Mouse (Mus musculus): ENCODE measurements around the gene Pik3cb. TPM values are rescaled to one million over a fixed set of nuclear protein-coding genes. Genes with fewer than 3 reads are reported as not detected.
A peak's percentile ranks its signal among the peaks of the same experiment; 100 is the strongest.

Gene Pik3cb
- total and polyA plus RNA-seq, 2 experiments from 2014 or later, result 3.8 to 5.8 TPM

- 87% methylated on average over 4 of the region's 4 CpGs for WGBS
- Histone ChIP-seq H3K9me3 (ENCODE audit: low read length) (no peaks in the 10 kb centered on the region), H3K9ac (replicated peaks; ENCODE audit: low read length, poor library complexity, severe bottlenecking) (no peak overlapping the region), H3K27ac (ENCODE audit: low read depth, low read length) (no peak overlapping the region), H3K4me1 (ENCODE audit: insufficient read depth, low read length) (no peaks in the 10 kb centered on the region), H3K27me3 (ENCODE audit: insufficient read depth, low read length) (no peaks in the 10 kb centered on the region), H3K36me3 (ENCODE audit: insufficient read depth, low read length) (no peaks in the 10 kb centered on the region), H3K4me3 (ENCODE audit: low read depth, low read length) (no peak overlapping the region), H3K4me2 (ENCODE audit: low read depth, low read length, poor library complexity, severe bottlenecking) (no peak overlapping the region)
- no peak for TF ChIP-seq CTCF (IDR thresholded peaks at IDR 0.05)
- DNase-seq (ENCODE audit: low spot score) (no peak), ATAC-seq (ENCODE audit: low FRiP score) (no peak)
Observed at GRCm38 (mm10) chr9:99131119-99131518, 9.3 kb downstream of the Pik3cb start.

GRCm38 (mm10) chr9:99127578-99127977 is 12.8 kb downstream of the Pik3cb start:
- no peaks in the 10 kb centered on the region for H3K36me3 ChIP-seq (ENCODE audit: insufficient read depth, low read length)
- H3K9ac ChIP-seq (replicated peaks; ENCODE audit: low read length, poor library complexity, severe bottlenecking), result no peak overlapping the region
- no peak for ATAC-seq (ENCODE audit: low FRiP score)
- H3K4me3 ChIP-seq (ENCODE audit: low read depth, low read length), result no peak overlapping the region
- no peaks in the 10 kb centered on the region for H3K4me1 ChIP-seq (ENCODE audit: insufficient read depth, low read length)
- no peak for DNase-seq (ENCODE audit: low spot score)
- 75% methylated on average over 7 of the region's 7 CpGs for WGBS
- H3K4me2 ChIP-seq (ENCODE audit: low read depth, low read length, poor library complexity, severe bottlenecking), result no peak overlapping the region
- no peaks in the 10 kb centered on the region for H3K27me3 ChIP-seq (ENCODE audit: insufficient read depth, low read length)
- no peak for TF ChIP-seq CTCF (IDR thresholded peaks at IDR 0.05)
- H3K27ac ChIP-seq (ENCODE audit: low read depth, low read length), result no peak overlapping the region
- H3K9me3 ChIP-seq (ENCODE audit: low read length), result no peaks in the 10 kb centered on the region

GRCm38 (mm10) chr9:99122749-99123148 is 17.7 kb downstream of the Pik3cb start:
- 91% methylated on average over 4 of the region's 4 CpGs for WGBS
- ATAC-seq (ENCODE audit: low FRiP score), result no peak
- H3K9me3 ChIP-seq (ENCODE audit: low read length), result no peaks in the 10 kb centered on the region

GRCm38 (mm10) chr9:99112409-99112808 is 28.0 kb downstream of the Pik3cb start:
- no peaks in the 10 kb centered on the region for H3K9me3 ChIP-seq (ENCODE audit: low read length)
- no peak overlapping the region for H3K9ac ChIP-seq (replicated peaks; ENCODE audit: low read length, poor library complexity, severe bottlenecking)
- ATAC-seq (ENCODE audit: low FRiP score) (peak; percentile 38; the same call in 1 of the 2 replicates), DNase-seq (ENCODE audit: low spot score) (peak; percentile 70)
- no peak overlapping the region for H3K4me2 ChIP-seq (ENCODE audit: low read depth, low read length, poor library complexity, severe bottlenecking)
- H3K4me3 ChIP-seq (ENCODE audit: low read depth, low read length), result no peak overlapping the region
- no peaks in the 10 kb centered on the region for H3K36me3 ChIP-seq (ENCODE audit: insufficient read depth, low read length)
- WGBS, result 67% methylated on average over 12 of the region's 12 CpGs
- no peak for TF ChIP-seq CTCF (IDR thresholded peaks at IDR 0.05)
- H3K27me3 ChIP-seq (ENCODE audit: insufficient read depth, low read length), result no peaks in the 10 kb centered on the region
- H3K27ac ChIP-seq (ENCODE audit: low read depth, low read length), result no peak overlapping the region
- H3K4me1 ChIP-seq (ENCODE audit: insufficient read depth, low read length), result 0 out of 2 replicates have a peak, but pooled peaks cover 2% of the 10 kb centered on the region

More at GRCm38 (mm10) chr9:99122749-99123148, 17.7 kb downstream of the Pik3cb start:
- Histone ChIP-seq H3K27ac (ENCODE audit: low read depth, low read length) (no peak overlapping the region), H3K27me3 (ENCODE audit: insufficient read depth, low read length) (no peaks in the 10 kb centered on the region), H3K9ac (replicated peaks; ENCODE audit: low read length, poor library complexity, severe bottlenecking) (no peak overlapping the region), H3K4me3 (ENCODE audit: low read depth, low read length) (no peak overlapping the region), H3K4me2 (ENCODE audit: low read depth, low read length, poor library complexity, severe bottlenecking) (no peak overlapping the region), H3K36me3 (ENCODE audit: insufficient read depth, low read length) (no peaks in the 10 kb centered on the region), H3K4me1 (ENCODE audit: insufficient read depth, low read length) (no peaks in the 10 kb centered on the region)
- TF ChIP-seq CTCF (IDR thresholded peaks at IDR 0.05), result no peak
- DNase-seq (ENCODE audit: low spot score), result no peak

GRCm38 (mm10) chr9:99111085-99111484 is 29.3 kb downstream of the Pik3cb start:
- DNase-seq (ENCODE audit: low spot score) (no peak), ATAC-seq (ENCODE audit: low FRiP score) (no peak)
- 0 out of 2 replicates have a peak, but pooled peaks cover 2% of the 10 kb centered on the region for H3K4me1 ChIP-seq (ENCODE audit: insufficient read depth, low read length)
- H3K27me3 ChIP-seq (ENCODE audit: insufficient read depth, low read length), result no peaks in the 10 kb centered on the region
- no peak overlapping the region for H3K27ac ChIP-seq (ENCODE audit: low read depth, low read length)
- H3K9ac ChIP-seq (replicated peaks; ENCODE audit: low read length, poor library complexity, severe bottlenecking), result no peak overlapping the region
- H3K9me3 ChIP-seq (ENCODE audit: low read length), result no peaks in the 10 kb centered on the region
- WGBS, result 65% methylated on average over 1 of the region's 1 CpGs
- no peak overlapping the region for H3K4me3 ChIP-seq (ENCODE audit: low read depth, low read length)
- no peaks in the 10 kb centered on the region for H3K36me3 ChIP-seq (ENCODE audit: insufficient read depth, low read length)
- no peak overlapping the region for H3K4me2 ChIP-seq (ENCODE audit: low read depth, low read length, poor library complexity, severe bottlenecking)
- no peak for TF ChIP-seq CTCF (IDR thresholded peaks at IDR 0.05)

- WGBS, result 56% methylated on average over 5 of the region's 5 CpGs
- DNase-seq (ENCODE audit: low spot score) (no peak), ATAC-seq (ENCODE audit: low FRiP score) (no peak)
- TF ChIP-seq CTCF (IDR thresholded peaks at IDR 0.05), result no peak
- no peak overlapping the region for H3K9ac ChIP-seq (replicated peaks; ENCODE audit: low read length, poor library complexity, severe bottlenecking)
- no peak overlapping the region for H3K27ac ChIP-seq (ENCODE audit: low read depth, low read length)
- no peak overlapping the region for H3K4me2 ChIP-seq (ENCODE audit: low read depth, low read length, poor library complexity, severe bottlenecking)
- H3K27me3 ChIP-seq (ENCODE audit: insufficient read depth, low read length), result no peaks in the 10 kb centered on the region
- H3K4me1 ChIP-seq (ENCODE audit: insufficient read depth, low read length), result 0 out of 2 replicates have a peak, but pooled peaks cover 2% of the 10 kb centered on the region
- peaks cover 4% of the 10 kb centered on the region; the same call in 1 of the 2 replicates for H3K36me3 ChIP-seq (ENCODE audit: insufficient read depth, low read length)
- H3K9me3 ChIP-seq (ENCODE audit: low read length), result no peaks in the 10 kb centered on the region
- H3K4me3 ChIP-seq (ENCODE audit: low read depth, low read length), result no peak overlapping the region
Observed at GRCm38 (mm10) chr9:99110213-99110612, 30.2 kb downstream of the Pik3cb start.

All from midbrain, postnatal 0 days (tissue).